Mouse (Mus musculus) megakaryocyte, embryonic 14.5 days (primary cell): Measurements from ENCODE around the gene Col3a1.

Experiments used
- FLI1 ChIP-seq: IDR thresholded peaks from 2 replicates; pipeline ENCODE4 v1.6.1; 2012; ENCODE audit warnings: low read length, inconsistent platforms, mixed read lengths
- GATA1 ChIP-seq: IDR thresholded peaks from 3 replicates; pipeline ENCODE4 v1.6.1; 2012; ENCODE audit warnings: mixed read lengths, low read length, inconsistent platforms, borderline replicate concordance

DNA sequence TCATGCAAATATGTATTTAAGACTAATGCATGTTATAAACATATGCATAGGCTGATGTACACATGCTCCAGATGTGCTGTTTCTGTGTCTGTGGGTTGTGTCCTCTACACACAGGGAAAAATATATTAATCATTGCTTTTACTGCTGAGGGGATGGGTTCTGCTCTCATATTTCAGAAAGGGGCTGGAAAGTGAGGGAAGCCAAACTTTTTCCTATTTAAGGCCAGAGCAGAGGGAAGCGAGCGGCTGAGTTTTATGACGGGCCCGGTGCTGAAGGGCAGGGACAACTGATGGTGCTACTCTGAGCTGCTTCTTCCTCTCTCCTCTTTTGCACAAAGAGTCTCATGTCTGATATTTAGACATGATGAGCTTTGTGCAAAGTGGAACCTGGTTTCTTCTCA, at the start of gene Col3a1:
- TF ChIP-seq GATA1, result no peak
- no peak for TF ChIP-seq FLI1
